Mouse (Mus musculus): ENCODE measurements around the gene Baz2b. TPM values are rescaled to one million over a fixed set of nuclear protein-coding genes. Genes with fewer than 3 reads are reported as not detected.

The Baz2b gene
- polyA plus RNA-seq, 1 experiment: 13.7 TPM

DNA sequence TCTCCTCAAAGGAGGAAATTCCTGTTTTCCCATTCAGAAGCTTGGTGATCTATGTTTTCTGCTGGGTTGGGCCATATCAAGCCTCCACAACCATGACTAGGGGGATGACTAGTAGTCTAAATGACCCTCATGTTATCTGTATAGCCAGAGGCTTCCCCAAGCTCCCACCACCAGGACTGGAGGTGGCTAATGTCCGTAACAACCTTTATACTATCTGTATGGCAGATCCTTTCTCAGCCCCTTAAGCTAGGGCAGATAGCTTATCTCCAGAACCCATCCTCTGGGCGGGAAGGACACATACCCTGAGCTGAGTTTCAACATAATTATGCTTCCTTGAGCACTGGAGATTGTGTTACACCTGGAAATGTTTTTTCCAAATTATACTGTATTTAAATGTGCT, 45.9 kb downstream of the Baz2b start:
- Histone ChIP-seq H3K27ac (ENCODE audit: insufficient read depth, low read length) (no peak overlapping the region), H3K36me3 (ENCODE audit: control insufficient read depth, insufficient read depth, low read length) (no peaks in the 10 kb centered on the region)

DNA sequence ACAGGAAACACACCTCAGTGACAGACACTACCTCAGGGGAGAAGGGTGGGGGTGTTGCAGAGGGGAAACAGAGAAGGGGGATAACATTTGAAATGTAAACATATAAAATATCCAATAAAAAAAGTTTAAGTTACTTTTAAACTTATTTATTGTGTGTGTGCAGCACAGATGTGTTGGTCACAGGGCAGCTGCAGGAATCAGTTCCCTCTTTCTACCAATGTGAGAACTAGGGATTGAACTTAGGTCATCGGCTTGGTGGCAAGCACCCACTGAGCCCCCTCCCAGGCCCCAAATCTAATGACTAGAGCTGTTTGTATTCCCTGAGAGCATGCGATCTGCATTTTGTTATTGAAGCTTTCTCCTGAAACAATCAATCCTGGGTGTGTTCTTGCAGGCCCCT, 57.2 kb downstream of the Baz2b start:
- TF ChIP-seq CTCF (IDR thresholded peaks at IDR 0.05; ENCODE audit: extremely low read depth, insufficient read depth, insufficient read length, insufficient replicate concordance) (no peak), POLR2A (IDR thresholded peaks at IDR 0.05; ENCODE audit: low read depth, low read length) (no peak)
- Histone ChIP-seq H3K4me3 (ENCODE audit: extremely low read depth, insufficient read depth, insufficient read length) (no peak overlapping the region), H3K27ac (ENCODE audit: insufficient read depth, low read length) (no peak overlapping the region), H3K36me3 (ENCODE audit: control insufficient read depth, insufficient read depth, low read length) (no peaks in the 10 kb centered on the region), H3K4me1 (ENCODE audit: control insufficient read depth, insufficient read depth, insufficient read length) (no peaks in the 10 kb centered on the region), H3K27me3 (ENCODE audit: control insufficient read depth, insufficient read depth, low read length) (no peaks in the 10 kb centered on the region)
- WGBS: 42% methylated on average over 2 of the region's 2 CpGs
- DNase-seq (ENCODE audit: low read depth in 1 of 2, low spot score in 2 of 2): no peak

More for the DNA sequence above, 45.9 kb downstream of the Baz2b start:
- DNase-seq (ENCODE audit: low read depth in 1 of 2, low spot score in 2 of 2): no peak
- Histone ChIP-seq H3K27me3 (ENCODE audit: control insufficient read depth, insufficient read depth, low read length) (no peaks in the 10 kb centered on the region), H3K4me1 (ENCODE audit: control insufficient read depth, insufficient read depth, insufficient read length) (no peaks in the 10 kb centered on the region), H3K4me3 (ENCODE audit: extremely low read depth, insufficient read depth, insufficient read length) (no peak overlapping the region)
- TF ChIP-seq CTCF (IDR thresholded peaks at IDR 0.05; ENCODE audit: extremely low read depth, insufficient read depth, insufficient read length, insufficient replicate concordance): no peak
- no peak for TF ChIP-seq POLR2A (IDR thresholded peaks at IDR 0.05; ENCODE audit: low read depth, low read length)
- 84% methylated on average over 2 of the region's 2 CpGs for WGBS

DNA sequence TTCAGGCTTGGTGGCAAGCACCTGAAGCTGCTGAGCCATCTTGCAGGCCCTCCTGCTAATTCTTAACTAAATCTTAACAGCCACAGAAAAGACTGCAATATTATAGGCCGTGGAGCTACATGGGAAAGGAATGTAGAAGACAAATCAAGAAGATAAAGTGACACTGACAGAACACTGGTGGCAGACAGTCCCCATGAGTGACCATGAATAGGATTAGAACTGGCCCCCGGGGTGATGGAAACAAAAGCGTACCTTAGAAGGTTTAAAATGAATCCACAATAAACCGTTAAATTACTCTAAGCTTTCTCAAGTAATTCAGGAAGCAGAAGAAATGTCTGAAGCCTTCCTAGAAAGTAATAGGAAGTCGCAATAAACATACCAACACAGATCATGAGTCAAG, 61.0 kb downstream of the Baz2b start:
- DNase-seq (ENCODE audit: low read depth in 1 of 2, low spot score in 2 of 2): no peak
- Histone ChIP-seq H3K4me1 (ENCODE audit: control insufficient read depth, insufficient read depth, insufficient read length) (no peaks in the 10 kb centered on the region), H3K27me3 (ENCODE audit: control insufficient read depth, insufficient read depth, low read length) (no peaks in the 10 kb centered on the region), H3K36me3 (ENCODE audit: control insufficient read depth, insufficient read depth, low read length) (no peaks in the 10 kb centered on the region), H3K27ac (ENCODE audit: insufficient read depth, low read length) (no peak overlapping the region), H3K4me3 (ENCODE audit: extremely low read depth, insufficient read depth, insufficient read length) (no peak overlapping the region)
- TF ChIP-seq POLR2A (IDR thresholded peaks at IDR 0.05; ENCODE audit: low read depth, low read length) (no peak), CTCF (IDR thresholded peaks at IDR 0.05; ENCODE audit: extremely low read depth, insufficient read depth, insufficient read length, insufficient replicate concordance) (no peak)
- 82% methylated on average over 5 of the region's 5 CpGs for WGBS

GRCm38 (mm10) chr2:60147428-60147827, 62.2 kb downstream of the Baz2b start:
- no peaks in the 10 kb centered on the region for H3K27me3 ChIP-seq (ENCODE audit: control insufficient read depth, insufficient read depth, low read length)
- H3K27ac ChIP-seq (ENCODE audit: insufficient read depth, low read length): no peak overlapping the region
- no peak for DNase-seq (ENCODE audit: low read depth in 1 of 2, low spot score in 2 of 2)
- WGBS: 89% methylated on average over 3 of the region's 3 CpGs
- no peak overlapping the region for H3K4me3 ChIP-seq (ENCODE audit: extremely low read depth, insufficient read depth, insufficient read length)
- H3K4me1 ChIP-seq (ENCODE audit: control insufficient read depth, insufficient read depth, insufficient read length): no peaks in the 10 kb centered on the region
- TF ChIP-seq POLR2A (IDR thresholded peaks at IDR 0.05; ENCODE audit: low read depth, low read length) (no peak), CTCF (IDR thresholded peaks at IDR 0.05; ENCODE audit: extremely low read depth, insufficient read depth, insufficient read length, insufficient replicate concordance) (no peak)
- H3K36me3 ChIP-seq (ENCODE audit: control insufficient read depth, insufficient read depth, low read length): no peaks in the 10 kb centered on the region

DNA sequence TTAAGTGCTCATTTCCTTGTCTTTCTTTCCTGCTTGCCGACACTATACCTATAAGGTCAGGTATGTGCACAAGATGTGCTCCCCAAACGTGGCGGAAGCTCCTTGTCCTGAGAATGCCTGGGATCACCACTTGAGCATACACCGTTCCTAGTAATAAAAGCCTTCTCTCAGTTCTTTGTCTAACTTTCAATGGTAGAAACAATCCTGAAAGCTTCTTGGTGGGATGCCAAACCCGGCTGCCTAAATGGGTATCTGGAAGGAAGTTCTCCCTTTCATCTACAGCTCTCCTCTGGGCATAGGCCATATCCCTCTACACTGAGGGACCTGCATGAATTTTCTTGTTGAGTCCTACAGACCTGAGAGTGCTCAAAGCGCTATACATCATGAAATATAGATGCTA, 63.9 kb downstream of the Baz2b start:
- Histone ChIP-seq H3K27ac (ENCODE audit: insufficient read depth, low read length) (no peak overlapping the region), H3K27me3 (ENCODE audit: control insufficient read depth, insufficient read depth, low read length) (no peaks in the 10 kb centered on the region), H3K4me1 (ENCODE audit: control insufficient read depth, insufficient read depth, insufficient read length) (no peaks in the 10 kb centered on the region), H3K4me3 (ENCODE audit: extremely low read depth, insufficient read depth, insufficient read length) (no peak overlapping the region), H3K36me3 (ENCODE audit: control insufficient read depth, insufficient read depth, low read length) (no peaks in the 10 kb centered on the region)
- DNase-seq (ENCODE audit: low read depth in 1 of 2, low spot score in 2 of 2): no peak
- TF ChIP-seq CTCF (IDR thresholded peaks at IDR 0.05; ENCODE audit: extremely low read depth, insufficient read depth, insufficient read length, insufficient replicate concordance) (no peak), POLR2A (IDR thresholded peaks at IDR 0.05; ENCODE audit: low read depth, low read length) (no peak)
- WGBS: 80% methylated on average over 6 of the region's 6 CpGs

DNA sequence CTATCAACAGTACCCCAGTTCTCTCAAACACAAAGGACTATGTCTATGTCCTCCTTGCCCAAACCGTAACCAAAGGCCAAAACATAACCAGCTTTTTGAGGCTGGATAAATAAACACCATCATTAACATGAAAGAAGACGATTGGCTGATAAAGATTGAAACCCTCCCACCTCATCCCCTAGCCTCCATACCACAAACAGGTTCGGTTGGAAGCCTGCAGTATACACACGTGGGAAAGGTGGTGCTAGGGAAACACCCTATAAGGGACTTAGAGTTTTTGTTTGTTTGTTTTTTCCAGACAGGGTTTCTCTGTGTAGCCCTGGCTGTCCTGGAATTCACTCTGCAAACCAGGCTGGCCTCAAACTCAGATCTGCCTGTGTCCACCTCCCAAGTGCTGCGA, 66.3 kb downstream of the Baz2b start:
- Histone ChIP-seq H3K36me3 (ENCODE audit: control insufficient read depth, insufficient read depth, low read length) (no peaks in the 10 kb centered on the region), H3K27ac (ENCODE audit: insufficient read depth, low read length) (no peak overlapping the region), H3K4me1 (ENCODE audit: control insufficient read depth, insufficient read depth, insufficient read length) (no peaks in the 10 kb centered on the region), H3K4me3 (ENCODE audit: extremely low read depth, insufficient read depth, insufficient read length) (no peak overlapping the region), H3K27me3 (ENCODE audit: control insufficient read depth, insufficient read depth, low read length) (no peaks in the 10 kb centered on the region)
- no peak for TF ChIP-seq CTCF (IDR thresholded peaks at IDR 0.05; ENCODE audit: extremely low read depth, insufficient read depth, insufficient read length, insufficient replicate concordance)
- TF ChIP-seq POLR2A (IDR thresholded peaks at IDR 0.05; ENCODE audit: low read depth, low read length): no peak
- DNase-seq (ENCODE audit: low read depth in 1 of 2, low spot score in 2 of 2): no peak
- 81% methylated on average over 5 of the region's 5 CpGs for WGBS

DNA sequence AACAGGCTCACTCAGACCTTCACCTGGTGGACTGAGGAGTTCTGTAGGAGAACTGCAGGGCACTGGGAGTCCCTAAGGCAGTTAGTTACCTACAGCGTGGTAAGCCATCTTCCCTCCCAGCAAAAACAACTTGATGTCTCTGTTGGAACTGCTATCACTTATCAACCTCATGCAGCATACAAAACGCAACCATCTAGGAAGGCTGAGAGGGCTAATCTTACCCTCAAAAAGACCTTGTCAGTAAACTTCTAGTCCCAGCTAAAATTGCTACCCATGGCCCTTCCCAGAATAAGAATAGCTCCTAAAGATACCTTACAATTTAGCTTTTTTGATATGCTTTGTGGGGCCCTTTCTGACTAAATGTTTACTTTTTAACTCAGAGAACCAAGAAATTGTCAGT, 67.4 kb downstream of the Baz2b start:
- Histone ChIP-seq H3K4me1 (ENCODE audit: control insufficient read depth, insufficient read depth, insufficient read length) (no peaks in the 10 kb centered on the region), H3K27ac (ENCODE audit: insufficient read depth, low read length) (no peak overlapping the region), H3K4me3 (ENCODE audit: extremely low read depth, insufficient read depth, insufficient read length) (no peak overlapping the region), H3K27me3 (ENCODE audit: control insufficient read depth, insufficient read depth, low read length) (no peaks in the 10 kb centered on the region), H3K36me3 (ENCODE audit: control insufficient read depth, insufficient read depth, low read length) (no peaks in the 10 kb centered on the region)
- 85% methylated on average over 2 of the region's 2 CpGs for WGBS
- TF ChIP-seq CTCF (IDR thresholded peaks at IDR 0.05; ENCODE audit: extremely low read depth, insufficient read depth, insufficient read length, insufficient replicate concordance): no peak
- TF ChIP-seq POLR2A (IDR thresholded peaks at IDR 0.05; ENCODE audit: low read depth, low read length): no peak
- no peak for DNase-seq (ENCODE audit: low read depth in 1 of 2, low spot score in 2 of 2)
